8 mouse cellular contexts compared by ENCODE assay signal in the genomic region with DNA sequence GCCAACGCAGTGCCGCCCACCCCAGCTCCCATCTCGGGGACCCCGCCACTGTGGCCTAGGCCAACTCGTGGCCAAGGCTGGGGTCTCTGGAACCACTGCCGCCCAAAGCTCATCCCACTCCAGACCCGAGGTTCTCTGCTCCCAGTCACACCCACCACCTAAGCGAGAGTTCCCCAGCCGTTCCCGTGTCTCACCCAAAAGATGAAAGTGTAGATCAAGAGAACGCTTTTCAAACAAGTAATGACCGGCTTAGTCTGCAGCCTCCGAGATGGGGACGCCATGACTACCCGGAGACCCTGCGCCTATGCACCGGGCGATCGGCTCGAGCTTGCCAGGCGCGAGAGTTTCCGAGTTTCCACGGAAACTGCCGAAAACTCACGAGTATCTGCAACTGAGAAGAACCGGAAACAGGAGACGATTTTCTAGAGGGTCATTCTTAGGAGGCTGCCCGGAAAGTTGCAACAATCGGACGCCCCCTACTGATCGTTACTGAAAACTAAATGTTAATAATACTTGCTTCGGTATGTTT. TPM values are rescaled to one million over a fixed set of nuclear protein-coding genes. Genes with fewer than 3 reads are reported as not detected.
DNase-seq lines count a peak whose midpoint lies in the region; ATAC-seq lines count a peak whose summit lies in the region.

A gene (minus strand): TSS at position 416 of the 529 bp plus-strand sequence.

- H3K27ac ChIP-seq in intestine, embryonic 14.5 days (ENCODE audit: low read depth): no peak within 1 kb of the TSS

- H3K4me1 ChIP-seq in intestine, embryonic 14.5 days (replicated peaks; ENCODE audit: control insufficient read depth, insufficient read depth, low read length): no peaks in the 10 kb centered on the region

- no peaks in the 10 kb centered on the region for H3K9me3 ChIP-seq in intestine, embryonic 14.5 days (ENCODE audit: control insufficient read depth, low read length)

- peak; percentile 75 to 91 for DNase-seq in adrenal gland, adult (ENCODE audit: inconsistent age in 2 of 2, low spot score in 1 of 2)
- peak; percentile 90 for DNase-seq in embryo, embryonic 10.5 days (ENCODE audit: low spot score)
- DNase-seq in gastrocnemius, postnatal 36 days: peak; percentile 57 to 70
- DNase-seq in intestine, embryonic 14.5 days (ENCODE audit: low spot score): peak; percentile 89
- DNase-seq in left cerebral cortex, postnatal 10 days (ENCODE audit: extremely low spot score in 1 of 2, low spot score in 2 of 2): peak; percentile 83
- DNase-seq in right cerebral cortex, postnatal 36 days (ENCODE audit: low spot score in 2 of 2): peak; percentile 67
- DNase-seq in urinary bladder, postnatal 4 days (ENCODE audit: low spot score in 2 of 2): peak; percentile 69 to 79

- WGBS in intestine, embryonic 14.5 days: 19% methylated on average over 33 of the region's 33 CpGs

- H3K27me3 ChIP-seq in intestine, embryonic 14.5 days (replicated peaks; ENCODE audit: control insufficient read depth, insufficient read depth, low read length): no peaks in the 10 kb centered on the region

- H3K4me2 ChIP-seq in intestine, embryonic 14.5 days (ENCODE audit: low read length): peak within 1 kb of the TSS; percentile 52

- peak within 1 kb of the TSS; percentile 66 for H3K9ac ChIP-seq in intestine, embryonic 14.5 days (ENCODE audit: low read length)

- H3K4me3 ChIP-seq in intestine, embryonic 14.5 days (ENCODE audit: low read depth, low read length): peak within 1 kb of the TSS; percentile 54

- ATAC-seq in intestine, embryonic 14.5 days (replicated peaks; ENCODE audit: low FRiP score, low TSS enrichment, low read depth): peak; percentile 87
- peak; percentile 100 for ATAC-seq in megakaryocyte-erythroid progenitor cell, adult 5-6 weeks (replicated peaks; ENCODE audit: low FRiP score, low TSS enrichment, poor library complexity, severe bottlenecking)

- intact Hi-C loops in gastrocnemius, postnatal 36 days (cut with DNase I): loop anchor here (5.0 kb wide), 1 partner anchor 111 kb away; no protein-coding TSS in a partner anchor
- intact Hi-C loops in left cerebral cortex, postnatal 10 days (cut with DNase I): loop anchor here (10.0 kb wide), 1 partner anchor 113 kb away; no protein-coding TSS in a partner anchor

- peaks cover 14% of the 10 kb centered on the region; the same call in 1 of the 2 replicates for H3K36me3 ChIP-seq in intestine, embryonic 14.5 days (ENCODE audit: control insufficient read depth, insufficient read depth, low read length)

RNA-seq across cellular contexts. Expression of the gene that starts here (rescaled TPM):
- 1 to 10 TPM; 2.5 to 4.3 TPM for total RNA-seq in gastrocnemius, postnatal 36 days (2021)
- polyA plus RNA-seq in intestine, embryonic 14.5 days (2014; fragmentation: Nextera tagmentation; extraction: Ambion mirVana): 127 and 144 TPM in 2 replicates
- total RNA-seq in left cerebral cortex, postnatal 10 days (2021): 10 to 100 TPM; 55.1 to 60.7 TPM
- total RNA-seq in megakaryocyte-erythroid progenitor cell, adult 5-6 weeks (2014; fragmentation: Nextera tagmentation): 4.0 and 6.1 TPM in 2 replicates
- 5.7 and 14.9 TPM in 2 replicates for total RNA-seq in megakaryocyte-erythroid progenitor cell, adult 5-6 weeks (2017)
